Mouse (Mus musculus) heart, postnatal 25 days (tissue): Measurements from ENCODE around the gene Myo1h. TPM values are rescaled to one million over a fixed set of nuclear protein-coding genes. Genes with fewer than 3 reads are reported as not detected.

ENCODE experiments used
- DNase-seq: peaks from one replicate; pipeline ENCODE4 v3.0.0; 2022; ENCODE audit warnings: low spot score
- intact Hi-C: fragments of 180-260 bp; cut with DNase I; formaldehyde crosslinking; loops from one replicate; pipeline ENCODE4 v1.15.1; 2025
- total RNA-seq, 2 experiments: library from RNA; stranded (reverse); gene quantifications; 2 replicates each; pipeline ENCODE4 v1.2.3; 2021

Gene Myo1h
- not detected for total RNA-seq

DNA sequence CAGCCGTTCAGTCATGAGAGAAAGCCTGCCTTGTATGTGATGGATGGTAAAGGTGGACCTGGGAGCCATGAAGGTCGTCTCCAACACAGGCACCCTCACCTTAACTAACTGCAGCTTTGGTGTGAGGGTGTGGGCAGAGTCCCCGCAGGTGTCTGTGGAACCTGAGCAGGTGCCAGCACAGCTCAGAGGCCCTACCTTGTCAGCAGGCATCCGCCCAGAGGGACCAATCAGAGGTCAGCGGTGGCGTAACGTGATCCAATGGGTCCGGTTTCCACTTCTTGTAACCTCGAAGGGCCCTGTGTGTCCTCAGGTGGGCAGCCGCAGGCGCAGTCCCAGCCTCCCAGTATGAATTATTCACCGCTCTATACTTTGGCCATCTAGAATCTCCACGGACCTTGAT is at the start of gene Myo1h:
Myo1h (plus strand) TSS at position 293 of the 400 bp plus-strand sequence.
- no peak for DNase-seq
- intact Hi-C loops, result no loop called here

DNA sequence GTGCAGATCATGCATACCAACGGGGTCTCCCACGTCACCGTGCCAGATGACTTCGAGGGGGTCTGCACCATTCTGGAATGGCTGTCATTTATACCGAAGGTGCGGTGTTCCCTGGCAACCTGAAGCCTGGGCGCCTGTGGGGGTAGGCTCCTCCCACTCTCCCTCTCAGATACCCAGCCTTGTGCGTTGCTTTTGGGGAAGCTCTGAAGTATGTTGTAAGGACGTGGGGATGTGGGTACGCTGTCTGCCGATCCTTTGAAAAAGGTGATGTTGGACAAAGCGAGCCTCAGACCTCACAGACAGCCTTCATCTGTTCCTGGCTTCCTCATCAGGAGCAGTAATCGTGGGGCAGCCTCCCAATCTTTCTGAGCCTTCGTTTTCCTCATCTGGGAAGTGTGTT is 49.2 kb upstream of the Myo1h start:
- no peak for DNase-seq
- intact Hi-C loops, result no loop called here

DNA sequence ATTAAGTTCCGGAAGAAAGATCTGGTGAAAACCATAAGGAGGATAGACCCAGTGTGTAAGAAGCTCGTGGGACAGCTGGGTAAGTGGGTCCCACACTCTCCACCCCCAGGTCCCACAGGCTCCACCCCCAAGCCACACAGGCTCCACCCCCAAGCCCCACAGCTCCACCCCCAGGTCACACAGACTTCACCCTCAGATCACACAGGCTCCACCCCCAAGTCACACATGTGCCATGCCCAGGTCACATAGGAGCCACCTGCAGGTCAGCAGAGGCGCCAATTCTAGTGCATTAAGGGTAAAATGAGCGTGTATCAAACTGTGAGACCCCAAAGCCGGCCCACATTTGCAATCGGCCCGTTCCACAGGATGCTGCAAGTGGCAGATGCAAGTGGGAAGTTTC is 42.5 kb upstream of the Myo1h start:
- DNase-seq, result no peak
- intact Hi-C loops, result no loop called here

DNA sequence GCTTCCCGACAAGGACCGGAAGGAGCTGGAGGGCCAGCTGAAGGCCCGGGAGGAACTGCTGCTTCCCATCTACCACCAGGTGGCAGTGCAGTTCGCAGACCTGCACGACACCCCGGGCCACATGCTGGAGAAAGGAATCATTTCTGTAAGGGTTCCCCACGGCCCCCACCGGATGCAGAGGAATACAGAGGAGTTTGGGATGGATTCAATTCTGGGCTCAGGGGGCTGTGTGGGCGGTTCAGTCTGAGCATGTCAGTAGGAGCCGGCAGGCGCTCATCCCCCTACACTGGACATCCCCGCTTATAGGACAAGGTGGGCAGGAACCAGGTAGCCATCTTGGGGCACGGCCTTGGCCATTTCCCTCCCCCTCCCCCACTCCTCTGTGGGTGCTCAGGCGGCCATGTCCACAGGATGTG is 40.8 kb upstream of the Myo1h start:
- peak; percentile 28 for DNase-seq
- intact Hi-C loops, result loop anchor here (1.0 kb wide), 1 partner anchor 61 kb away; no protein-coding TSS in a partner anchor

DNA sequence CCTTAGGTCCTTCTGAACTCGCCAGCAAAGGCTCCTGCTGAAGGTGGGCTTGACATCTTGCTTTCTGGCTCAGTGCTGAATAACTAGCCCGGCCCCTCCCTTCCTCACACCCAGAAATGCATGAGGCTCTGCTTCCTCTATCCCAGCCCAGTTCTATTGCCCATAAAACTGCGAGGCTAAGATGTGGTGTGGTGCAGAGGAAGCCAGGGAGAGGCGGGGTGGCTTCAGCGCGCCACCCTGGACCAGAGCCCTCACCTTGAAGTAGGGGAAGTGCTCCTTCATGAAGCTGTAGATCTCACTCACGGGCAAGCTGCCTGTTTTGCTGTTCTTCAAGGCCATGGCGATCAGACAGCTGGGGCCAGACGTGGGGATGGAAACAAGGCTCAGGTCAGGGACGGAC is 29.5 kb upstream of the Myo1h start:
- intact Hi-C loops, result no loop called here
- DNase-seq, result no peak

DNA sequence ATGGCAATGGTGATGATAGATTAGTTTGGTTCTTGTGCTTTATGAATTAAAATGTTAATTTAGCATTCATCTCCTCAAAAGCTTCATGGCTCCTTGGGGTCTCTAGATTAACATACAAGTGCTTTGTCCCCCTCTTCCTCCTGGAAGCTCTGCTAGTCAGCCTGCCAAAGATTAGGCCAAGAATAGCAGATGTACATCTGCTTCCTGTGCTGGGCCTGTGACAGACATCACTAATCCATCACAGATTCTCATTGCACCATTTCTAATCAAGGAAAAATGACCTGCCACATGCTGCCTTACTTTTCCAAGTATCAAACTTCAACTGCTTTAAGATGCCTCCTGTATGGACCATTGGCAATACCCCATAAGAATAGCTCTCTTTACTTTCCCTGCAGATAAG is 27.5 kb upstream of the Myo1h start:
- DNase-seq, result no peak
- intact Hi-C loops, result no loop called here

DNA sequence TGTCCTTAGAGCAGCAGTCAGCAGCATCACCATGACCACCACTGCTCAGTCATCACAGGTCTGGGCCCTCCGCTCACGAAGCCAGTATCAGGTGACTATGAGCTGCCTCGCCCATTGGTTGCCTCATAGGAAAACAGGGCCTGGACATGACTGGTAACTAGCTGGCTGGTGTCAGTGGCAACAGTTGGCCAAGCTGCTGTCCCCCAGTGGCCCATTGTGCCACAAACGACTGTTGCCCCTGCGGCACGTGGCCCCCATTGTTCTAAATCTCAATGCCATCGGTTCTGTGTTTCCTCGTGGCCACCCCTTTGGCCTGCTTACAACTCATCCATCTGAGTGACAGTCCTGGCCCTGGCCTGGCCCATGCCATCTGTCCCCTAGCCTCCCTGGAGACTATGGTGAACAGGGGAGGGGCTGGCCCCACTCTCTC is 24.9 kb upstream of the Myo1h start:
- intact Hi-C loops, result no loop called here
- DNase-seq, result no peak

DNA sequence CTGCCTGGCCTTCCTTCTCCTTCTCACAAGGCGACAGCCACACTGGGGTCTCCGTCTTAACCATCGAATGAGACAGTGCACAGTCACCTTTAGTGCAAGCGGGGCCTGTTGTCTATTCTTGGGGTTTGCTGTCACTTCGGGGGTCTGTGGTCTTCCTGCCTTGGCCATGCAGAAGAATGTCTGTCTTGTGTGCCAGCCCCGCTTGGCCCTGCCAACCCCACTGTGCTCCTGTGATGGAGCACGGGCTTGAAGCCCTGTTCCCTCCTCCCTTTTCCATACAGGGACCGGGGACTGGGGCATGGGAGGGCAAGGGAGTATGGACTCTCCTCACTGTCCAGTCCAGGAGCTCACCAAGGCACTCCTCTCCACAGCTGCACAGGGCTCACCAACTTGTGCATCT is 24.2 kb upstream of the Myo1h start:
- intact Hi-C loops, result no loop called here
- no peak for DNase-seq

DNA sequence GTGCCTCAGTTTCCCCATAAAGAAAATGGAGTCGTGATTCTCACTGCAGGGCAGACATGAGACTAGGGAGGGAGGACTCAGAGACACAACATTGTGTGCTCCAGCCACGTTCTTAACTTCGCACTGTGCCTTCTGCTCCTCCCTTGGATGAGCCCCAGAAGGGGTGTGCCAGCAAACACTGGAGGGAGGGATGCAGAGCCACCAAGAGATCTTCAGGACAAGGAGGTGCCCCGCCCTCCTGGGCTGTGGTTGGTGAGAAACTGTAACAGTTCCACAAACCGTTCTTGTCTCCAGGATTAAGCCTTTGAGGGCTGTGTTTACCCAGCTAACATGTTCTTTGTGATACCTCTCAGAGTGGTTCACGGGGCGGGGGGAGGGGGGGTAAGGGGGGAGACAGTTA is 20.3 kb upstream of the Myo1h start:
- intact Hi-C loops, result no loop called here
- no peak for DNase-seq

DNA sequence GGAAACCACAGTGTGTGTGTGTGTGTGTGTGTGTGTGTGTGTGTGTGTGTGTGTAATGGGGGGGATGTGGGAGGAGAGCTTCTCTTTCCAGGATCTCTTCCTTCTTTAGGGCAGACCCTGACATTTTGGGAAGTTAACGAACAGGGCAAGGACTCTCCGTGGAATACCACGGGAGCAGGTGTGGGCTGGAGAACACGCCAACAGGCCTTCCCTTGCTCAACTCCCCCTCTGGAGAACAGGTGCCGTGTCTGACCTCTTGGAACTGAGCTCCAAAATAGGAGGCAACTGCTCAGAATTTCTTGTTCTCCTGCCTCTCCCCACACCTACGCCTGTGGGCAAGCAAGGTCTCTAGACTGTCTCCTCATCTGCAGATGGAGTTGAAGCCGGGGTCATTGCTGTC is 19.5 kb upstream of the Myo1h start:
- no peak for DNase-seq
- intact Hi-C loops, result no loop called here

DNA sequence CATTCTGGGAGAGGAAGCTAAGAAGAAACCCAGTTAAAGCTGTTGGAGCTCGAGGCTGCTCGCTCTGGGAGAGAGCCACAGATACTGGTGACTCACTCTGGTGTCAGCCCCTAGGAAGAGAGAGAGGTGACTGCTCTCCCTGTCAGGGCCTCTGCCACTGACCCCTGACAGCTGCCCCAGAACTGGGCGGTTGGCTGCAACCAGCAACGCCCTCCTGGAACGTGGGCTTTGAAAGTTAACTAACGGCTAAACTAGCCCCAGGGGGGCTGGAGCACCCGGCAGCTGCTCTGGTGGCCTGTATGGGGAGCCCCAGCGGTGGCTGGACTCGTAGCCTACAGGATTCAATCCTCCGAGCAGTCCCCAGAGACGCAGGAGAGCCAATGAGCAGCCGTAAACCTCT is 19.0 kb upstream of the Myo1h start:
- intact Hi-C loops, result no loop called here
- no peak for DNase-seq

DNA sequence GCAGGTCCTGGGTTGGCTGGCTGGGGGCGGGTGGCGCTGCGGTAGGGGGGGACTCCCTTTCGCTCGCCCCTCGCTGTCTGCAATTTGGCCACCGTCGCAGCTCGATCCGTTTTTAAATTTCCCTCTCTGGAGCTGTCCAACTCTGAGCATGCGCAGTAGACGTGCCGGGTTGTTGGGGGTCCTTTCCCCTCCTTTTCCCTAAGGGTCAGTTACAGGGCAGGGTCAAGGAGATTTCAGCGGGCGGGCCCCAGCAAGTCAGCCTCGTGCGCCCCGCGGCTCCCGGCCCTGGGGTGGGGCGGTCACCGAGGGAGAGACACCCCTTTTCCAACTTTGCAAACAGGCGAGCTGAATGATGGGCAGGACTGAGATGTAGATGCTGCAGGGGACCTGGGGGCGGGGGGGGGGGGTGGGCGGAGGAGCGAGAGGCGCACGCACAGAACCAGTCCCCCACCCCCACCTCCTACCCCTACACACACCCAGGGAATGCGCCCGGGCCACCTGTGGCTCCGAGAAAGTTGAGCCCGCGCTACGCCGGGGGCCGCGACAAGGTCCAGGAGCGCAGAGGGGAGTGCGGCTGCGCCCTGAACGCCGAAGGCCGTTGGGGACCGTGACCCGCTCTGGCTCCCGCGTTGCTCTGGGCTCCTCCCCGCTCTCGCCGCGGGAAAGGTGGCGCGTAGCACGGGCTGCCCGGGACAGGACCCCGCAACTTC is 15.1 kb upstream of the Myo1h start, which contains the start of gene Foxn4:
Foxn4 (minus strand) TSS at position 115 of the 710 bp plus-strand sequence.
- no peak for DNase-seq
- intact Hi-C loops, result no loop called here

DNA sequence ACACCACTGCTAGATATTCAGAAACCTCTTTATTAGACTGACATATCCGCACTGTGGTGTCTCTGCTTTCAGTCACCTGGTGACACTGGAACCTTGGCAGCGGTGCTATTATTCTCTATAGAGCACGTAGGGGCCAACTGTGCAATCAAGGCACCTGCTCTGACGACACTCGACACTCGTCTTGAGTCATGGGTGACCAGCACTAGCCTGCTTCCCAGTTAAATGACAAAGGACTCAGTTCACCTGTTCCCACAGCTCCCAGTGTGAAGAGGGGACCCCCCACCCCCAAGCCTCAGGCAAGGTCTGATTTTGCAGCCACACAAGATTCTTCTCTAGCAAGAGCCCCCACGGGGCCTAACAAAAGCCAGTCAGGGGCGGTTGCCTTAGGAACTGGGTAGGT is 13.6 kb upstream of the Myo1h start:
- intact Hi-C loops, result no loop called here
- no peak for DNase-seq

DNA sequence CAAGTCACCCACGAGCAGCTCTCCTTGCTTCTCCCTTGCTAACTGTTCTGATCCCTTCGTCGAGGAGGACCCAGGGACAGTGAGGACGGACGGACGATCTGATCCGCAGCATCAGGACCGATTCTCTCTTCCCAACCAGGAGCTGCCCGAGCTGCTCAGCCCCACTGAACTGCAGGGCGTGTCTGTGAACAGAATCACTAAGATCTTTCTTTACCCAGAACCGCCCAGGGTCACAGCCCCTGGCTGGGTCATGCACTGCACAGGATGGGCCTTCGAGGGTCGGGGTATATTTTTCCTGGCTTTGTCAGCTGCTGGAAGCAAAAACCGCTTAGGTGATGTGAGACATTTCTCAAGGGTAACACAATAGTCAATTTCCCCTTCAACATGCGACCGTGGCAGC is 13.0 kb upstream of the Myo1h start:
- intact Hi-C loops, result no loop called here
- no peak for DNase-seq

DNA sequence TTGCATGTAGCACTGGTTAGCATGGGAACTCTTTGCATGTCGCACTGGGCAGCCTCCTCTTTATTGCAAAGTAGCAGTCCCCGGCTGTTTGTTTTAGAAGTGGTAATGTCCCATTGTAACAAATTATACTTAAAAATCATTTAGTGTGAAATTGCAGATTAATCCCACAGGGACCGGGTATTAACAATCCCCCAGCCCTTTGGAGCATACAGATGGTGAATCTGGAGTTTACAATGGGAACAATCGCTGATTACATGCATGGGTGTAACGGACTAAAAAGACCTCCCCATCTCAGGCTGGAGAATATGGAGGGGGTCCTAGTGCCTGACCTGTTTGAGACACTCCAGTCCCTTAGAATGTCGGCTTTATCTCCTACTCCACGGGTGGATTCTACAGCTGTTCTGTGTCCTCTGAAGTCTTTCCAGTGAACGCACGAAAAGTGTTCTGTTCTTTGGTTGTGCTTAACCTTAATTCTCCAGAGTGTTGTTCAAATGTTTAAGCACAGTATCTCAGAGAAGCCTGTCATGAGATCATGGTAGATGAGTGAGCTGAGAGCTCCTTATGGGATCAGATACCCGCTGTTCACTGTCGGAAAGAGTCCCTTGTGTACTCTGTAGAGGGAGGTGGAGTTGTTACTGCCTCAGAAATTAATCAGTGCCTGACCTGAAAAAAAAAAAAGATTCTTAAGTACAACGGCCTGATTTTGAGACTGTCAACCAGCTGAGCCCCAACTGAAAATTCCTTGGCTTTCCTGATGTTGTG is 9.4 kb upstream of the Myo1h start:
- no peak for DNase-seq
- intact Hi-C loops, result no loop called here

DNA sequence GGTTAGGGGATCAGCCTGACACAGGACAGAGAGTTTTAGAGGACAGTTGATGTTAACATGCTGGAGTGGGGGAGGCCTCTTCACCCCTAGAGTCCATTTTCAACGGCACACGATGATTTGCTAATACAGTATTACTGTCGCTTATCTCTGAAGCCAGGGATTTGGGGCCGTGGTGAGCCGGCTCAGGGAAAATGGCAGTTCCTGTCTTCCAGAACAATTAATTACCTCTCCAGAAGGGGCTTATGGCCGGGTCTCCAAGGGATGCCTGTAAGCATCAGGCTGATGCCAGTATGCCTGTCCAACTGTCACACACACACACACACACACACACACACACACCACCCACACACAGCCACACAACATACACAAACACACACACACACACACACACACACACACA is 6.6 kb upstream of the Myo1h start:
- intact Hi-C loops, result no loop called here
- DNase-seq, result no peak

DNA sequence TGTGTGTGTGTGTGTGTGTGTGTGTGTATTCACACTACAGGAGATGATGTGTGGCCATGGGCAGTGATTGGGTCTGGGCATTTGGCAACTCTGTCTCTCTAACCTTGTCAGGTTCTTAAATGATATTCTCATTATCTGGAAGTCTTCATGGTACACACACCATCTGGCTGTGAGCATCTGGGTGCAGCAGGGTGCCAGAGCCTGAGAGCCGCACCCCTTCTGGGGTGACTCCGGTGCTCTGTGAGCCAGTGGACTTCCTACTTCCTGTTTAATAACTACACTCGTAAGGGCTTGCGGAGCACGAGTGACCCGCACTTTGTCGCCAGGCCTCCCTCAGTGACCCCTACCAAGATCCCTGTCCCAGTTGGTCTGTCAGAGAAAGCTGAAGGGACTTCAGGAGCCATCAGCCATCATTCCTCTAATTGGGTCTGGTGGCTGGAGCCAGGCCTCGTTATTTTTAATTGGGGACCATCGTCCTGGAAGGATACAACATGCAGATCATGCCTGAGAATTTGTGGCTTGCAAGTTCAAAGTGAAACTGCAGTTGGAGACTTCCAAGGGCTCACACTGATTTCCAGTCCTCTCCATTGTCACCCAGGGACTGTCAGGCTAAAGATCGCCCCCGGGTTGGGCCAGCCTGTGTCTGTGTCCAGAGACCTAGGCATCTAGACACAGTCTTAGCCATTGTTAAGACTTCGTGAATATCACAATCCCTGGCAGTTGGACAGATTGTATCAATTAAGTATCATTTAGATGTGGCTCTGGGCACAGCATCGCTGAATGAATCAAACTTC is 4.2 kb upstream of the Myo1h start:
- DNase-seq, result no peak
- intact Hi-C loops, result no loop called here

DNA sequence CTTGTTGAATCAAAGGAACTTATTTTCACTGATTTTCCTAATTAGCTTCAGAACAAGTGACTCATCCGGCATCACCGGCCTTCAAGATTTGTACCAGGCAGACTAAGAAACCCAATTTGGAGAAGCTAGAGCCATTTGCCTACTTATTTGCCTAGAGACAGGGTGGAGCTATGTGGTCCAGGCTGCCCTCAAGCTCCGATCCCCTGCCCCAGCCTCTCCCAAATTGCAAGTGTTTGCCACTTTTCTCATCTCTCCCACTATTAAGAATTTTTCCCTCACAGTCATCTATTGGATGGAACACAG is 3.6 kb upstream of the Myo1h start:
- intact Hi-C loops, result no loop called here
- DNase-seq, result no peak

DNA sequence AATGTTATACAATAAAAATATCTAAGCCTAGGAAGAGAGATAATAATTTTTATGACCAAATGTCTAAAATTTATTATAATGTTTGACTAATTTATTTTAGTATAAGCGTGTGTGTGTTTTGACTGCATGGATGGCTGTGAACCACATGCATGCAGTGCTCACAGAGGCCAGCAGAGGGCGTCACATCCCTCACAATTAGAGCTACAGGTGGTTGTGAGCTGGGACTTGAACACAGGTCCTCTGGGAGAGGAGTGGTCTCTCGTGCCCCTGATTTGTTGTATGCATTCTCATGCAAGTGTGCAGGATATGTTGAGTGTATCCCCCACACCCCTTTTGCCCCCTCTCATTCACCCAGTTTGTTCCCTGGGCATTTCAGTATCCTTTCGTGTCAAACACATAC is 2.9 kb upstream of the Myo1h start:
- DNase-seq, result no peak
- intact Hi-C loops, result no loop called here

DNA sequence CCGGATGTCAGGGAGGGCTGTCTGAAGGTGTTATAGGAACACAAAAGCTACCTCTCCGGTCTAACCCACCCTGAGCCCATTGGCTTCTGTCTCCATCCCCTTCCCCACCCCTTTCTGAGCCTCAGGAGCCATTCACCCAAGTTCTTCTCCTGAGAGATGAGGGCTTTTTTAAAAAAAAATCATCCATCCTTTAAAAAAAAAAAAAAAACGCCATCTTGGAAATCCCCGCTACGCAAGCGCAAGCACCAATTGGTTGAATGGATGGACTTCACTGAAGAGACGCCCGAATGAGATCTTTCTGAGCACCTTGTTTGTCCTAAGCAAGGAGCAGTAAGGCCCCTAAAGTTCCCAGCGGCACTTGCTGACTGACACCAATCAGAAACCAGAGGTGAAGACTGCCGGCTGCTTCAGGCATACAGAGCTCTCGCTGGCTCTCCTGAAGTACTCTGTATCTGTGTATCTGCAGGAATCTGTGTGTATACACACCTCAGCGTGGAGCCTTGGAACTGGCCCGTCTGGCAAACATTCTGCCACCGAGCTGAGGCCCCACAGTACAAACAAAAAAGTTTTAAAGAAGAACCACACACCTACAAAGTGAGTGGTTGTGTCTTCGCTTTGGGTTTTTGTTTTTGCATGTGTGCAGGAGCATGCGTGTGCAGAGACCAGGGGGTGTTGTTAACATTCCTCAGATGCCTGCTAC is 1.9 kb upstream of the Myo1h start:
- no peak for DNase-seq
- intact Hi-C loops, result no loop called here
